Mouse (Mus musculus) C2C12 (cell line): ENCODE results near the gene Vmn1r3. TPM values are rescaled to one million over a fixed set of nuclear protein-coding genes. Genes with fewer than 3 reads are reported as not detected.
"Not testable (repeated sequence)": the region's sequence is repeated elsewhere in the genome, so short reads cannot be mapped to it uniquely, and the experiment has no call there.

Experiments used
- H3K27me3 ChIP-seq: one replicate; pipeline ENCODE4 v1.6.1; 2011; ENCODE audit not compliant: control insufficient read depth, insufficient read depth, insufficient read length
- H3K36me3 ChIP-seq: one replicate; pipeline ENCODE4 v1.6.1; 2011; ENCODE audit not compliant: control insufficient read depth, insufficient read depth
- H3K4me3 ChIP-seq: one replicate; pipeline ENCODE4 v1.5.1; 2011; ENCODE audit warnings: mild to moderate bottlenecking, control low read depth; ENCODE audit not compliant: poor library complexity, insufficient read depth, severe bottlenecking
- H3K79me2 ChIP-seq: one replicate; pipeline ENCODE4 v1.6.1; 2011; ENCODE audit not compliant: control insufficient read depth, insufficient read depth
- H3K79me3 ChIP-seq: one replicate; pipeline ENCODE4 v1.6.1; 2011; ENCODE audit warnings: low read depth, control low read depth
- H3ac ChIP-seq: one replicate; pipeline ENCODE3; 2011; ENCODE audit warnings: low read depth; ENCODE audit not compliant: control insufficient read depth, insufficient read length
- CEBPB ChIP-seq: IDR thresholded peaks from one replicate; pipeline ENCODE4 v1.6.1; 2011; ENCODE audit warnings: low read depth, mild to moderate bottlenecking, control low read depth, moderate library complexity
- CTCF ChIP-seq: IDR thresholded peaks from one replicate; pipeline ENCODE4 v1.5.1; 2011; ENCODE audit not compliant: control insufficient read depth, insufficient read depth, insufficient read length
- FOSL1 ChIP-seq: IDR thresholded peaks from one replicate; pipeline ENCODE4 v1.8.0; 2011; ENCODE audit warnings: mild to moderate bottlenecking, low read length; ENCODE audit not compliant: poor library complexity, insufficient read depth, severe bottlenecking
- MAX ChIP-seq: IDR thresholded peaks from one replicate; pipeline ENCODE4 v1.6.1; 2011; ENCODE audit warnings: mild to moderate bottlenecking, control low read depth
- MYOD1 ChIP-seq: IDR thresholded peaks from one replicate; pipeline ENCODE4 v1.6.1; 2011; ENCODE audit warnings: low read depth; ENCODE audit not compliant: control insufficient read depth, insufficient read length
- MYOG ChIP-seq: IDR thresholded peaks from one replicate; pipeline ENCODE4 v1.6.1; 2011; ENCODE audit not compliant: control insufficient read depth, insufficient read length; ENCODE audit errors: extremely low read depth
- USF1 ChIP-seq: IDR thresholded peaks from one replicate; pipeline ENCODE4 v1.6.1; 2011; ENCODE audit warnings: low read depth, mild to moderate bottlenecking, control low read depth, moderate library complexity
- long read RNA-seq, 2 experiments: library from polyadenylated mRNA; unstranded; transcript quantifications; one replicate each; pipeline ENCODE4 v2.0.0; 2019 to 2020
- polyA plus RNA-seq: library from polyadenylated mRNA; unstranded; fragments of >200 nt; fragmentation: generic; extraction: Trizol; gene quantifications from one replicate; pipeline ENCODE4 v1.2.1, GENCODE M21; 2012; ENCODE audit warnings: missing spikeins

Vmn1r3 gene
- polyA plus RNA-seq: not detected
- long read RNA-seq, experiment 1: 0 reads
- long read RNA-seq, experiment 2: 0 reads

GRCm38 (mm10) chr4:3185258-3185657 lies at the start of gene Vmn1r3:
Gene Vmn1r3, minus strand, starts transcription at chr4:3185358.
- not testable (repeated sequence) for H3K27me3 ChIP-seq, H3K4me3 ChIP-seq, H3K36me3 ChIP-seq, H3ac ChIP-seq, H3K79me2 ChIP-seq, H3K79me3 ChIP-seq

GRCm38 (mm10) chr4:3232053-3232452 lies 46.9 kb upstream of the Vmn1r3 start:
- Histone ChIP-seq H3K79me2 (no peaks in the 10 kb centered on the region), H3K27me3 (peaks cover 3% of the 10 kb centered on the region), H3K36me3 (no peaks in the 10 kb centered on the region), H3K4me3 (no peak overlapping the region), H3ac (no peak overlapping the region), H3K79me3 (no peaks in the 10 kb centered on the region)
- TF ChIP-seq CTCF (no peak), CEBPB (no peak), MAX (no peak), MYOG (no peak), MYOD1 (no peak), USF1 (no peak)

DNA sequence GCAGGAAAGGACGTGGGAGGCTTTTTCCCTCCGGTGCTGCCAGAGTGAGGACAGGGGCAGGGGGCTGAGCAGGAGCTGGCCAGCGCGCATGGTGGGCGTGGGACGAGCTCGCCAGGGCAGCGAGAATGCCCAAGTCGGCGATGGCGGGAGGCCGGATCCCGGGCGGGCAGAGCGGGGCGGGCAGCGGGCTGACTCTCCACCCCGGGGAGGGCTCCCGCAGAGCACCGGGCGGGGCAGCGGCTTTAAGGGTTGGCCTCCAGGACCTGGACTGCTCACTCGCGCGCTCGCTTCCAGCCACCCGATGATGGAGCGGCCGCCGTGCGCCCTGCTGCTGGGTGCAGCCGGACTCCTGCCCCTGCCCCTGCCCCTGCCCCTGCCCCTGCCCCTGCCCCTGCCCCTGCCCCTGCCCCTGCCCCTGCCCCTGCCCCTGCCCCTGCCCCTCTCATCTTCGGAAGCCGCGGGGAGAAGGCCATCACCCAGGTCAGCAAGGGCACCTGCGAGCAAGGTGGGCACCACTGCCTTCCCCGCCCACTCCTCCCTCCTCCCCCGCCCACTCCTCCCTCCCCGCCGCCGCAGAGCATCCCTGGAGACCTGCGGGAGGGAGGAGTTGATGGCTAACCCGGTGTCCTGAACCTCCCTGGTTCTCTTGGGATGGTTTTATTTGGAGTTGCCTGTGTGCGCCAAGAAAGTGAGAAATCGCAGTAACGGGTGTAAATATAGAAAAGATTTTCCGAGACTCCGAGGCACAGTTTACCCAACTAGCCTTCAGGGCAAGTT lies 45.9 kb upstream of the Vmn1r3 start:
- H3K27me3 ChIP-seq: peaks cover 3% of the 10 kb centered on the region
- no peak overlapping the region for H3ac ChIP-seq
- no peak for TF ChIP-seq CTCF
- no peak for TF ChIP-seq MYOG
- TF ChIP-seq MAX: no peak
- TF ChIP-seq USF1: no peak
- no peak for TF ChIP-seq MYOD1
- no peaks in the 10 kb centered on the region for H3K36me3 ChIP-seq
- H3K4me3 ChIP-seq: no peak overlapping the region
- no peaks in the 10 kb centered on the region for H3K79me3 ChIP-seq
- H3K79me2 ChIP-seq: no peaks in the 10 kb centered on the region

GRCm38 (mm10) chr4:3229532-3229931 lies 44.4 kb upstream of the Vmn1r3 start:
- TF ChIP-seq MYOD1 (no peak), MYOG (no peak), FOSL1 (no peak), USF1 (no peak), CEBPB (no peak), CTCF (no peak), MAX (no peak)
- H3K27me3 ChIP-seq: peaks cover 3% of the 10 kb centered on the region
- H3K79me2 ChIP-seq: no peaks in the 10 kb centered on the region
- H3K4me3 ChIP-seq: no peak overlapping the region
- H3K36me3 ChIP-seq: no peaks in the 10 kb centered on the region
- no peaks in the 10 kb centered on the region for H3K79me3 ChIP-seq
- no peak overlapping the region for H3ac ChIP-seq

GRCm38 (mm10) chr4:3228476-3228875 lies 43.3 kb upstream of the Vmn1r3 start:
- Histone ChIP-seq H3ac (no peak overlapping the region), H3K36me3 (no peaks in the 10 kb centered on the region), H3K79me2 (no peaks in the 10 kb centered on the region), H3K79me3 (no peaks in the 10 kb centered on the region), H3K27me3 (peaks cover 3% of the 10 kb centered on the region), H3K4me3 (no peak overlapping the region)
- TF ChIP-seq CTCF: no peak
- no peak for TF ChIP-seq MAX
- TF ChIP-seq USF1: no peak
- TF ChIP-seq FOSL1: no peak

GRCm38 (mm10) chr4:3227751-3228150 lies 42.6 kb upstream of the Vmn1r3 start:
- peaks cover under 1% of the 10 kb centered on the region for H3K27me3 ChIP-seq
- H3ac ChIP-seq: no peak overlapping the region
- no peaks in the 10 kb centered on the region for H3K79me3 ChIP-seq
- TF ChIP-seq FOSL1 (no peak), CTCF (no peak), CEBPB (no peak), USF1 (no peak), MYOG (no peak)
- H3K36me3 ChIP-seq: no peaks in the 10 kb centered on the region
- H3K79me2 ChIP-seq: no peaks in the 10 kb centered on the region
- H3K4me3 ChIP-seq: no peak overlapping the region

DNA sequence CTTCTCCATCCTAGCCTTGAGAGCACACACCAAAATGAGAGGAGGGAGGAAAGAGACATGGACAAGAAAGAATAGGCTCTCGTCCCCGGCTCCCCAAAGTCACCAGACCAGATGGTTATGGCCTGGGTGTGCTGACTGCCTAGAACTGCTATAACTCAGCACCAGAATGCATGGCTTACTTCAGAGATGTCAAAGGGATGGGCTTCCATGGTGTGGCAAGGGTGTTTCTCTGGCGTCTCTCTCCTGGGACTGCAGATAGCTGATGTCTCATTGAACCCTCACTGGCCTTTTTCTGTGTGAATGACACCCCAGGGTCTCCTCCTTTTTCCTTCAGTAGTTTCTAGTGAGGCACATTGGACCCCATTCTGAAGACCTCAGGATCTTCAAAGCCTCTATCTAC lies 41.3 kb upstream of the Vmn1r3 start:
- Histone ChIP-seq H3K36me3 (no peaks in the 10 kb centered on the region), H3K27me3 (no peaks in the 10 kb centered on the region), H3K4me3 (no peak overlapping the region), H3ac (no peak overlapping the region), H3K79me3 (no peaks in the 10 kb centered on the region), H3K79me2 (no peaks in the 10 kb centered on the region)
- no peak for TF ChIP-seq MYOD1
- no peak for TF ChIP-seq USF1
- TF ChIP-seq MYOG: no peak
- TF ChIP-seq MAX: no peak
- TF ChIP-seq FOSL1: no peak

DNA sequence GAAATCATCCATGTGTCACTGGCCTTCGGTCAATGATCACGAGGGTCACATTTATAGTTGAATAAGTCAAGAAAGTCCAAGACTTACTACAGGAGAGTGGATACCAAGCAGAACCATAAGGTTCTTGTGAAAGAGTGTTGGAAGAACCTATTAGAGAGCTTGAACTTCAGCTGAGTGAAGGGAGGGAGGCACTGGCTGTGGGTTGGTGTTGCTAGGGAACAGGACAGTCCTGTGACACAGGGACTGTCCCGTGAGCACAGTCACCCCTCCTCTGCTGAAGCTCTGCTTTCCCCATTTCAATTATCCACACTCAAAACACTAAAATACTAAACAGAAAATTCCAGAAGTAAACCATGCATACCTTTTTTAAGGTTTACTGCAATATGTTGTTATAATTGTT lies 40.3 kb upstream of the Vmn1r3 start:
- H3K79me2 ChIP-seq, H3K4me3 ChIP-seq, H3ac ChIP-seq, H3K79me3 ChIP-seq, H3K27me3 ChIP-seq, H3K36me3 ChIP-seq: not testable (repeated sequence)

GRCm38 (mm10) chr4:3224848-3225247 lies 39.7 kb upstream of the Vmn1r3 start:
- H3K27me3 ChIP-seq, H3K36me3 ChIP-seq, H3K4me3 ChIP-seq, H3K79me2 ChIP-seq, H3ac ChIP-seq, H3K79me3 ChIP-seq: not testable (repeated sequence)

GRCm38 (mm10) chr4:3223483-3224209 lies 38.5 kb upstream of the Vmn1r3 start:
- not testable (repeated sequence) for H3K4me3 ChIP-seq, H3ac ChIP-seq, H3K27me3 ChIP-seq, H3K79me3 ChIP-seq, H3K79me2 ChIP-seq, H3K36me3 ChIP-seq
